Mouse (Mus musculus) kidney, embryonic 16.5 days (tissue): Measurements from ENCODE around the gene Gm10401. TPM values are rescaled to one million over a fixed set of nuclear protein-coding genes. Genes with fewer than 3 reads are reported as not detected.
"Not testable (repeated sequence)": the region's sequence is repeated elsewhere in the genome, so short reads cannot be mapped to it uniquely, and the experiment has no call there.

Source experiments
- ATAC-seq: fragments of 200-750 bp; cut with Nextera tagmentation; 2 replicates; pipeline ENCODE4 v1.8.0; 2017; ENCODE audit warnings: moderate TSS enrichment; ENCODE audit not compliant: low FRiP score, low TSS enrichment
- H3K27ac ChIP-seq: fragments of 300-500 bp; sonication (generic); 2 replicates; pipeline ENCODE4 v1.5.1; 2014; ENCODE audit warnings: low read length
- H3K27me3 ChIP-seq: fragments of 300-500 bp; sonication (generic); 2 replicates; pipeline ENCODE4 v1.6.1; 2014; ENCODE audit warnings: low read length, control low read depth, mixed read lengths; ENCODE audit not compliant: insufficient read depth
- H3K36me3 ChIP-seq: fragments of 300-500 bp; sonication (generic); 2 replicates; pipeline ENCODE4 v1.6.1; 2014; ENCODE audit warnings: low read length, control low read depth, mixed read lengths; ENCODE audit not compliant: insufficient read depth
- H3K4me1 ChIP-seq: fragments of 300-500 bp; sonication (generic); 2 replicates; pipeline ENCODE4 v1.6.1; 2014; ENCODE audit warnings: low read length, control low read depth, mixed read lengths; ENCODE audit not compliant: insufficient read depth
- H3K4me2 ChIP-seq: fragments of 300-500 bp; sonication (generic); replicated peaks from 2 replicates; pipeline ENCODE4 v1.6.1; 2014; ENCODE audit warnings: low read depth, low read length
- H3K4me3 ChIP-seq: fragments of 300-500 bp; sonication (generic); 2 replicates; pipeline ENCODE4 v1.5.1; 2014; ENCODE audit warnings: mild to moderate bottlenecking, low read length
- H3K9ac ChIP-seq: fragments of 300-500 bp; sonication (generic); replicated peaks from 2 replicates; pipeline ENCODE4 v1.6.1; 2014; ENCODE audit warnings: low read length
- H3K9me3 ChIP-seq: fragments of 300-500 bp; sonication (generic); 2 replicates; pipeline ENCODE4 v1.6.1; 2016; ENCODE audit warnings: low read length, control low read depth
- WGBS: fragments of 180-500 bp; shearing (Covaris S2); extraction: QIAGEN DNeasy Blood & Tissue Kit; methylation state at CpG from one replicate; pipeline ENCODE4 v1.1.7; 2014; 5-methylcytosine and 5-hydroxymethylcytosine counted together
- polyA plus RNA-seq: library from polyadenylated mRNA; unstranded; fragments of >200 nt; fragmentation: Nextera tagmentation; extraction: Ambion mirVana; gene quantifications from 2 replicates; pipeline ENCODE4 v1.2.1, GENCODE M21; 2015

The Gm10401 gene
- polyA plus RNA-seq, 1 experiment from 2014 or later: 28.2 TPM

GRCm38 (mm10) chr5:115124690-115125089 is 26.6 kb upstream of the Gm10401 start:
- no peak for ATAC-seq
- Histone ChIP-seq H3K4me2 (no peak overlapping the region), H3K27me3 (no peaks in the 10 kb centered on the region), H3K27ac (no peak overlapping the region), H3K4me3 (no peak overlapping the region), H3K9me3 (no peaks in the 10 kb centered on the region), H3K4me1 (peaks cover 17% of the 10 kb centered on the region), H3K9ac (no peak overlapping the region), H3K36me3 (peaks cover 47% of the 10 kb centered on the region)
- WGBS: 95% methylated on average over 6 of the region's 6 CpGs

- ATAC-seq: no peak
- WGBS: 72% methylated on average over 5 of the region's 5 CpGs
- H3K4me3 ChIP-seq: no peak overlapping the region
- H3K9me3 ChIP-seq: no peaks in the 10 kb centered on the region
- no peak overlapping the region for H3K9ac ChIP-seq
- H3K36me3 ChIP-seq: peaks cover 38% of the 10 kb centered on the region
- no peaks in the 10 kb centered on the region for H3K27me3 ChIP-seq
- no peak overlapping the region for H3K27ac ChIP-seq
- H3K4me1 ChIP-seq: peaks cover 16% of the 10 kb centered on the region
- no peak overlapping the region for H3K4me2 ChIP-seq
Observed at GRCm38 (mm10) chr5:115120978-115121377, 22.9 kb upstream of the Gm10401 start.

- WGBS: under 1% methylated on average over 39 of the region's 39 CpGs
- no peaks in the 10 kb centered on the region for H3K9me3 ChIP-seq
- peak; percentile 88 for ATAC-seq
Observed at GRCm38 (mm10) chr5:115118961-115119570, 21.0 kb upstream of the Gm10401 start, which contains the start of gene Acads. Acads (minus strand) TSS chr5:115119346.

GRCm38 (mm10) chr5:115117467-115117866 is 19.4 kb upstream of the Gm10401 start:
- Histone ChIP-seq H3K9ac (no peak overlapping the region), H3K27me3 (no peaks in the 10 kb centered on the region), H3K36me3 (peaks cover 32% of the 10 kb centered on the region), H3K4me1 (peaks cover 15% of the 10 kb centered on the region), H3K27ac (no peak overlapping the region), H3K9me3 (no peaks in the 10 kb centered on the region), H3K4me3 (no peak overlapping the region), H3K4me2 (no peak overlapping the region)
- whole genome bisulfite sequencing: 91% methylated on average over 13 of the region's 13 CpGs
- no peak for ATAC-seq

More at GRCm38 (mm10) chr5:115118961-115119570, 21.0 kb upstream of the Gm10401 start, which contains the start of gene Acads:
- H3K4me1 ChIP-seq: peaks cover 10% of the 10 kb centered on the region
- peak within 1 kb of the TSS; percentile 96 for H3K4me3 ChIP-seq
- peaks cover 38% of the 10 kb centered on the region for H3K36me3 ChIP-seq
- peak within 1 kb of the TSS; percentile 94 for H3K9ac ChIP-seq
- no peaks in the 10 kb centered on the region for H3K27me3 ChIP-seq
- peak within 1 kb of the TSS; percentile 78 for H3K4me2 ChIP-seq
- peak within 1 kb of the TSS; percentile 83 for H3K27ac ChIP-seq

- no peak overlapping the region for H3K4me2 ChIP-seq
Observed at GRCm38 (mm10) chr5:115116426-115116825, 18.3 kb upstream of the Gm10401 start.

GRCm38 (mm10) chr5:115114501-115114900 is 16.4 kb upstream of the Gm10401 start:
- H3K36me3 ChIP-seq: peaks cover 34% of the 10 kb centered on the region
- 92% methylated on average over 8 of the region's 8 CpGs for WGBS
- ATAC-seq: no peak

More at GRCm38 (mm10) chr5:115116426-115116825, 18.3 kb upstream of the Gm10401 start:
- Histone ChIP-seq H3K27me3 (no peaks in the 10 kb centered on the region), H3K27ac (no peak overlapping the region), H3K9me3 (no peaks in the 10 kb centered on the region), H3K36me3 (peaks cover 29% of the 10 kb centered on the region), H3K4me1 (peaks cover 15% of the 10 kb centered on the region), H3K4me3 (no peak overlapping the region), H3K9ac (no peak overlapping the region)
- WGBS: 90% methylated on average over 3 of the region's 3 CpGs
- no peak for ATAC-seq

GRCm38 (mm10) chr5:115113244-115113643 is 15.1 kb upstream of the Gm10401 start:
- Histone ChIP-seq H3K4me3 (no peak overlapping the region), H3K36me3 (peaks cover 34% of the 10 kb centered on the region), H3K27me3 (no peaks in the 10 kb centered on the region), H3K27ac (no peak overlapping the region), H3K4me1 (0 out of 2 replicates have a peak, but pooled peaks cover 6% of the 10 kb centered on the region), H3K9ac (no peak overlapping the region), H3K4me2 (no peak overlapping the region), H3K9me3 (no peaks in the 10 kb centered on the region)
- 86% methylated on average over 12 of the region's 12 CpGs for WGBS
- ATAC-seq: no peak

More at GRCm38 (mm10) chr5:115114501-115114900, 16.4 kb upstream of the Gm10401 start:
- Histone ChIP-seq H3K4me3 (no peak overlapping the region), H3K27ac (no peak overlapping the region), H3K9me3 (no peaks in the 10 kb centered on the region), H3K27me3 (no peaks in the 10 kb centered on the region), H3K4me2 (no peak overlapping the region), H3K9ac (no peak overlapping the region), H3K4me1 (peaks cover 14% of the 10 kb centered on the region)

- no peak overlapping the region for H3K9ac ChIP-seq
- H3K4me1 ChIP-seq: 0 out of 2 replicates have a peak, but pooled peaks cover 5% of the 10 kb centered on the region
- H3K27me3 ChIP-seq: no peaks in the 10 kb centered on the region
- no peak overlapping the region for H3K4me2 ChIP-seq
- H3K36me3 ChIP-seq: peaks cover 21% of the 10 kb centered on the region; the same call in 1 of the 2 replicates
- WGBS: 88% methylated on average over 8 of the region's 8 CpGs
- no peak overlapping the region for H3K4me3 ChIP-seq
- no peak overlapping the region for H3K27ac ChIP-seq
- no peaks in the 10 kb centered on the region for H3K9me3 ChIP-seq
- ATAC-seq: no peak
Observed at GRCm38 (mm10) chr5:115111156-115111555, 13.1 kb upstream of the Gm10401 start.

- not testable (repeated sequence) for H3K4me2 ChIP-seq, ATAC-seq, H3K4me1 ChIP-seq, H3K27ac ChIP-seq, H3K9me3 ChIP-seq, H3K4me3 ChIP-seq, H3K9ac ChIP-seq, H3K27me3 ChIP-seq
- WGBS: 98% methylated on average over 23 of the region's 23 CpGs
- peaks cover 42% of the 10 kb centered on the region for H3K36me3 ChIP-seq
Observed at GRCm38 (mm10) chr5:115103253-115103652, 5.2 kb upstream of the Gm10401 start.

GRCm38 (mm10) chr5:115102231-115102630 is 4.1 kb upstream of the Gm10401 start:
- no peak overlapping the region for H3K27ac ChIP-seq

More at GRCm38 (mm10) chr5:115102231-115102630, 4.1 kb upstream of the Gm10401 start:
- H3K9ac ChIP-seq: no peak overlapping the region
- no peak for ATAC-seq
- no peaks in the 10 kb centered on the region for H3K4me1 ChIP-seq
- 81% methylated on average over 2 of the region's 2 CpGs for WGBS
- no peak overlapping the region for H3K4me3 ChIP-seq
- peaks cover 52% of the 10 kb centered on the region for H3K36me3 ChIP-seq
- H3K9me3 ChIP-seq: no peaks in the 10 kb centered on the region
- H3K4me2 ChIP-seq: no peak overlapping the region
- no peaks in the 10 kb centered on the region for H3K27me3 ChIP-seq
